Mouse (Mus musculus) lung, postnatal 0 days (tissue): ENCODE measurements at regions not wholly inside any gene's neighbourhood (a gene's known extent, or its start where the extent isn't known, plus 50 kb on each side); places are given as distances from the start of the nearest gene placed in this dataset.

Source experiments
- CTCF ChIP-seq: IDR thresholded peaks from 2 replicates; pipeline ENCODE4 v1.5.1; 2016; ENCODE audit warnings: antibody characterized with exemption, mild to moderate bottlenecking
- EP300 ChIP-seq: IDR thresholded peaks from 2 replicates; pipeline ENCODE4 v1.6.1; 2016; ENCODE audit warnings: antibody characterized with exemption, mild to moderate bottlenecking, control low read depth

DNA sequence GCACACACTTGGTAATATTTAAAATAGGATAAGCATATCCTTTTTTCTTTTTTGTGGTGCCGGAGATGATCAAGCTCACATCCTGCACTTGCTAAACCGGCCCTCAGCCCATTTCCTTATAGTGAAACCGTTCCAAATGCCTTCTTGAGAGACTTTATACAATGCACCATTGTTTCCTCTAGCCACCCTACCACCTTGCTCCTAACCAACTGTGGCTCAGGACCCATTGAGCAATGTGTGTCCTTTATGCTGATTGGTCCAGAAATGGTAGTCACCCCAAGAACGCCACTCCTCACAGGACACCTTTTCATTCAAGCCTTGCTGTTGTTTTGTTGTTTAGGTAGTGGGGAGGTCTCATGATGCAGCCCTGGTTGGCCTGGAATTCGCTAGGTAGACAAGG lies 110.3 kb upstream of the Rreb1 start:
- TF ChIP-seq CTCF (no peak), EP300 (no peak)
